Mouse (Mus musculus) CH12.LX (cell line): ENCODE results near the gene Banf1.

Experiments
- CTCF ChIP-seq, 2 experiments: IDR thresholded peaks in 1 of 2; conservative IDR thresholded peaks in 1 of 2; 2 replicates each; pipeline ENCODE4 v1.5.1; 2011 to 2012; ENCODE audit warnings: low read depth in 2 of 2, low read length in 2 of 2, improper control_type of control experiment in 1 of 2, inconsistent platforms in 1 of 2, mild to moderate bottlenecking in 1 of 2, moderate library complexity in 1 of 2
- ELF1 ChIP-seq: IDR thresholded peaks from 2 replicates; pipeline ENCODE4 v1.6.1; 2014; ENCODE audit warnings: low read depth, mild to moderate bottlenecking, inconsistent platforms, low read length, improper control_type of control experiment
- EP300 ChIP-seq: IDR thresholded peaks from 2 replicates; pipeline ENCODE4 v1.6.1; 2011; ENCODE audit warnings: low read length, improper control_type of control experiment
- IRF4 ChIP-seq: IDR thresholded peaks from 2 replicates; pipeline ENCODE4 v1.6.1; 2014; ENCODE audit warnings: low read depth, mild to moderate bottlenecking, inconsistent platforms, low read length, improper control_type of control experiment
- MEF2A ChIP-seq: IDR thresholded peaks from 2 replicates; pipeline ENCODE4 v1.6.1; 2014; ENCODE audit warnings: low read depth, mild to moderate bottlenecking, inconsistent platforms, low read length, improper control_type of control experiment, borderline replicate concordance
- POLR2A ChIP-seq: IDR thresholded peaks from 2 replicates; pipeline ENCODE4 v1.6.1; 2011; ENCODE audit warnings: low read depth, mild to moderate bottlenecking, improper control_type of control experiment, low read length
- RCOR1 ChIP-seq: conservative IDR thresholded peaks from 2 replicates; pipeline ENCODE4 v1.6.1; 2012; ENCODE audit warnings: low read depth, mild to moderate bottlenecking, inconsistent platforms, low read length, improper control_type of control experiment
- USF2 ChIP-seq: conservative IDR thresholded peaks from 2 replicates; pipeline ENCODE4 v1.6.1; 2011; ENCODE audit warnings: low read depth, low read length, improper control_type of control experiment
- ZC3H11A ChIP-seq: IDR thresholded peaks from 2 replicates; pipeline ENCODE4 v1.6.1; 2012; ENCODE audit warnings: low read depth, mild to moderate bottlenecking, inconsistent platforms, low read length, improper control_type of control experiment
- ZMIZ1 ChIP-seq: IDR thresholded peaks from 2 replicates; pipeline ENCODE4 v1.6.1; 2012; ENCODE audit warnings: low read depth, mild to moderate bottlenecking, inconsistent platforms, low read length, improper control_type of control experiment

DNA sequence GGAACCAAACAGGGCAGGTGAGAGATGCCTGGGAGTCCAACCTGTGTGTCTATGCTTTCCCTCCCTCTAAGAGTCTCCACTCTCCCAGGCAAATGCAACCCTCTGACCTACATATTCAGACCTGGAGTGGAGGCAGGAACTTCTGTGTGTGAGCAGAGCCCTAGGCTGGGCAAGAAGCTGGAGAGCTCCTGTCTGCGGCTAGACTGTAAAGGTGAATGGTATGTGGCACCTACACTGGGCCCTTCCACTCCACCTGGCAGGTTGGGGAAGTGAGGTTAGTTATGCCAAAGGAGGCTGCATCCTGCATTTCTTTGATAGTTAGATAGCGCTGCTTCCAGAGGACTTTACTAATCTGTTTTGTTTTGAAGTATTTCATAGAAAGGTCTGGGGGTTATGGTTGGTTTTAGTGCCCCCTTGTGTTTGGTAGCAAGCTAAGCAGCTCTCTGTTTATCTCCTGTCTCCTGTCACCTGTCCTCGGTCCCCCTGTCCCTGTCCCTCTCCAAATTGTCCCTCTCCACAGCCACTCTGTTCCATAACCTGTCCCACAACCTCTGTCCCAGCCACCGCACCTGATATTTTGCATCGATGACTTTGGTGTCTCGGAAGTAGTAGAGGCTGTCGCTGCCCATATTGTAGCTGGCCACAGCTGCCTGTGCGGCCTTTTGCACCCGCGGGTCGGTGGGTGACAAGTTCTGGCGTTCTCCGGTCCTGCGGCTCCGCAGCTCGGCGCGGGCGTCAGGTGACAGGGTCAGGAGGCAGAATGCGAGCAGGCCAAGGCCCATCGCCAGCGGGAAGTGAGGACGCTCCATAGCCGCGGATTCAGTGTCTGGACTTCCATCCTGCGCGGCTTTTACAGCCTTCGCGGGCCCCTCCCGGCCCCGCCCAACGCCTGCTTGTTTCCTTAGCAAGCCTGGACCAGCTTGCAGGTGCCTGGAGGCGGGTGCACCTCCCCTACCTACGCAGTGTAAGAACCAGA lies 18.2 kb downstream of the Banf1 start:
- no peak for TF ChIP-seq IRF4
- TF ChIP-seq RCOR1 = no peak
- TF ChIP-seq MEF2A = no peak
- TF ChIP-seq EP300 = no peak
- no peak for TF ChIP-seq USF2
- no peak for TF ChIP-seq POLR2A
- no peak for TF ChIP-seq ZMIZ1
- TF ChIP-seq CTCF (conservative IDR thresholded peaks at IDR 0.05 in 1 of 2, IDR thresholded peaks at IDR 0.05 in 1 of 2; ENCODE audit: low read depth in 2 of 2, low read length in 2 of 2) = peak; percentile 35 to 84; a peak in 3 of 4 replicates
- TF ChIP-seq ZC3H11A = no peak
- no peak for TF ChIP-seq ELF1
